Mouse (Mus musculus) activated CD4-positive, CD25-positive, alpha-beta regulatory T cell, adult 4 months (primary cell): ENCODE measurements at regions not wholly inside any gene's neighbourhood (a gene's known extent, or its start where the extent isn't known, plus 50 kb on each side); places are given as distances from the start of the nearest gene placed in this dataset.

ENCODE experiments used
- ATAC-seq: one replicate; pipeline ENCODE4 v1.8.0; 2017

DNA sequence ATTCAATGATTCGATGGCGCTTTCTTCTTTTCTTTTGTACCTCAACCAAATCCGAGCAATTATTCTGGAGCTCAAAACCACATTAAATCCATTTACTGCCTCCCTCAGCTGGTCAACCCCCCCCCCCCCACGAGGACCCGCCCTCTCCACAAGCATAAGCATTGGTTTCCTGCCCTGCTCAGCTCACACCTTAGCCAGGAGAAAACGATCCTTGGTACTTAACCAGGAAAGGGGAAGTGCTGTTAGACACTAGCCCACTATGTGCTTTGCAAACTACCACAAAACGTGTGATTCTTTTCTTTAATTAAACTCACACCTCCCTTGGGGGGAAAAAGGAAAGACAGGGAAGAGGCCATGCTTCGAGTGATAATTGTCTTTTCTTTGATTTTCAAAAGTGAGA, 169.8 kb downstream of the Arrdc4 start:
- no peak for ATAC-seq

GRCm38 (mm10) chr7:68571315-68571714, 177.7 kb downstream of the Arrdc4 start:
- no peak for ATAC-seq

GRCm38 (mm10) chr7:68568127-68568510, 180.9 kb downstream of the Arrdc4 start:
- ATAC-seq = no peak

DNA sequence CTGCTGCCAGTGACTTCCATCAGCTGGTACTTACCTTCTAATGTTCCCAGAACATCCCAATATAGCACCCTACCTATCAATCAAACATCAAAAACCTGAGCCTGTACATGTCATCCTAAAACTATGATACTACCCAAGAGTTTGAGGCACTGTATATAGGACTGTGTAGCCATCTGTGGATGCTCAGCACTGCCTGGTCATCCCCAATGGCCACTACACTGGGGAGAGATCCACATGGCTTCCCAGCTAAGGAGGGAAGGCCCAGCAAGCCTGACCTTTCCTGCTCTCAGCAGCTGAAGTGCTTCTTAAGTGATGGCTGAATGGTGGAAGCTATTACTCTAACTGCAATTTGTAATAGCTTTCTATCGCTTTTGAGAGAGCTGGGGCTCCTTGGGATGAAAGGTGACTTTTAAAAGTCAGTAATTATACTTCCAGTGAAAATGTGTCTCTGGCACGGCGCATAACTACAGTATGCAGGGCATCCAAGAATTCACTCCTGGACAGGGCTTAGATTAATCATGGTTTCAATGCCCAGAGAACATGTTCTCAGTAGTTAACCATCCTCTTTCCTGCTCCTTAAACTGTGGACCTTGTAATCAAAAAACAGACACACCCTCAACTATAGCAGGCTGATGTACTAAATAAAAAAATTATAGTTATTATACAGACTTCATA, 181.5 kb downstream of the Arrdc4 start:
- no peak for ATAC-seq

DNA sequence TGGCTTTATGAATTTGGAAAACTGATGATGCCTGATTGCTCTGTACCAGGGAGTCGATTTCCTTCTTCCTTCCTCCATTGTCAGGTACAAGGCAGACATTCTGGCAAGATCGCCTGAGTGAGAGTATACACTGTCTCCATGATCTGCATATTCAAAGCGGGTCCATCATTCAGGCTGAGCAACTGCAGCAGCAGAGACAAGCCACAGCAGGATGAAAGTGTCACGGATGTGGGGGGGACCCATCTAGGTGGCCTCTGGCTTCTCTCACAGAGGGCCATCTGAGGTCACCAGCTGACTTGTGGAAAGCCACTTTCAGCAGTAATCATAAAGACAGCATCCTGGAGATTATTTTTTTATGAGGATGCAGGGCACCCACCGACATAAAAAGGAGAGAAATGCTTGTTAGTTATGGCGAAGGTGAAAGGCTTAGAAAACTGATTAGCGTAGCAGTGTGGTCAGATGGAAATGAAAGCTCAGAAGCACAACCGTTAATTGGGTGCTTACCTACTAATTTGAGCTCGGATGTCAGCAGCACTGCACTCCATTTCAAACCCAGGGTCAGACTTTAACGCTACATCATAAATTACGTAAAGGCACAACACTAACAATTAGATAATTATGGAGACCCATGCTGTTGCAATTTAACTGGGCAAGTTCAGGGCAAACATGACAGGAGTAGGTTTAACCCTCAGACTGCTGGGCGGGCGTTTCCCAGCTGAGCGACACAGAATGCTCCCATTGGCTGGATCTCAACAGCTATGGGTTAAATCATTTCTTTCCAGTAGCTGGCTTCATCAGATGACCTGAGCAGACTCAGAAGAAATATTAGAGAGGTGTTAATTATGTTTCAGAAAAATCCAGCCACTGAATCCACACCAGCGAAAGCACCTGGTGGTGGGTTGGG, 189.3 kb downstream of the Arrdc4 start:
- ATAC-seq = no peak

DNA sequence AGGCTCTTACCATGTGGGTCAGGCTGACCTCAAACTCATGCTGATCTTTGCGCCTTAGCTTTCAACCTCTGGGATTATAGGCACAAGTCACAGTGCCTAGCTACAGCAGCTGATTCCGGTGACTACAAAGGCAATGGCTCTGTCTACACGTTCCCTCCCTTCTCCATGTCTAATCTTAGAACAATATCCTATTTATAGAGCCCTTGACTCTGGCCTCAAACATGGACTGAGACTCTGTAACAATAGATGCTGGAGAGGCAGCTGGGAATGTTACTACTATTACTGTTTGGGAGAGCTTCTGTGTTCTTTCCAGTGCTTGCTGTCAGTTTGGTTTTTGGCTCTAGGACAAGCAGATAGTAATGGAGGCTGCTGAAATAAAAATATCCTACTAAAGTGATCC, 198.7 kb downstream of the Arrdc4 start:
- ATAC-seq = no peak

- no peak for ATAC-seq
These were observed 200.9 kb downstream of the Arrdc4 start for GRCm38 (mm10) chr7:68548176-68548575.

- no peak for ATAC-seq
These were observed 204.9 kb downstream of the Arrdc4 start for GRCm38 (mm10) chr7:68544136-68544535.

- no peak for ATAC-seq
These were observed 235.5 kb downstream of the Fam169b start for GRCm38 (mm10) chr7:68509096-68509495.

GRCm38 (mm10) chr7:68491143-68491810, 217.6 kb downstream of the Fam169b start:
- no peak for ATAC-seq

DNA sequence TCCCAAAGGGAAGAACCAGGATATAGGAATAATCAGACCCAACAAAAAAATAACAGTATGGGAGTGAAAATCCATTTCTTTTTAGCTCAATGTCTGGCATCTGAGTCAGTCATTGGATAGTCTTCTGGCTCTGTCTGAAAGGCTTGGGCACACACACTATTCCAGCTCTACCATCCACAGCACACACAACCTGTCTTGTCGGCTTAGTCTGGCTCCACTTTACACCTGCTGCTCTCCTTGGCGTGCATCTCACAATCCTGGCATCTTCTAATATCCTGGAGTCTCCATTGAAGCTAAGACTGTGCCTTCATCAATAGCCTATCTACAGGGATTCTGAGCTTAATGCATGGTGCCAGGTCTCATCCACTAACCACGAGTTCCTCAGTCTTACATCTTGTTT, 213.0 kb downstream of the Fam169b start:
- no peak for ATAC-seq

DNA sequence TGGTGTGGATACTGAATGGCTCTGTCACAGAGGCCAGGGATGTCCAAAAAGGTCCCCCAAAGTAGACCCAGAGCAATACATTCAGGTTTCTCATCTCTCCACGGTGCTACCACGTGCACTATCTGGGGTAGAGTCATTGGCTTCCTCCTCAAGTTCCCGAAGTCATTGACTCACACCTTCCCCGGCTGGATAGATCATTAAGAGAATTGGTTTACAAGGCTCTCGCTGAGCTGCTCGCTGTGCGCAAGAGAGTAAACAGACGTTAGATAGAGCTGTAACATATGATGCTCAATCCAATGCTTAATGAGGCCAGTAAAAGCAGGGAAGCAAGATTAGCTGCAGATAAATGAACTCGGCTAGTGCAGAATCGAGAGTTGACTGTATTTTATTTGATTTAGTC, 208.9 kb downstream of the Fam169b start:
- ATAC-seq = no peak

GRCm38 (mm10) chr7:68480770-68481169, 207.1 kb downstream of the Fam169b start:
- ATAC-seq = no peak

- no peak for ATAC-seq
These were observed 206.7 kb downstream of the Fam169b start for GRCm38 (mm10) chr7:68480336-68480735.

- ATAC-seq = no peak
These were observed 204.4 kb downstream of the Fam169b start for GRCm38 (mm10) chr7:68478044-68478443.

- no peak for ATAC-seq
These were observed 199.2 kb downstream of the Fam169b start for GRCm38 (mm10) chr7:68472800-68473199.

- ATAC-seq = no peak
These were observed 197.3 kb downstream of the Fam169b start for GRCm38 (mm10) chr7:68470983-68471382.

DNA sequence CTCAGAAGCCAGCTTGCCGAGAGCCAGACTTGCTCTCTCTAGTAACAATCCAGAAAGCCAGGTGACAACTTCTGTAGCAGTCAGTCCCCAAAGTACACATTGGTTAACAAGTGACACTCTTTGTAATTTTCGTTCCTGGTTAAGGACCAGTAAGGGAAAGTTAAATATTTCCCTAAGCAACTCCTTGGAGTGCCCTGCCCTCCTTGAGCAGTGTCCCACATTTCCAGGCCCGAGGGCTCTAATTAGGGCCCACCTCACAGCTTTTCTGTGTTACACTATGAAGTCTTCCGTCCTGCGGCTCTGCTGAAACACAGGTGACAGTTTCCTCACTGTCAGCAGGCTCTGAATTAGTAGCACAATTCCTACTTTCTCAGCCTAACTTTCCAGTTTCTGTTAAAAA, 194.9 kb downstream of the Fam169b start:
- ATAC-seq = no peak

DNA sequence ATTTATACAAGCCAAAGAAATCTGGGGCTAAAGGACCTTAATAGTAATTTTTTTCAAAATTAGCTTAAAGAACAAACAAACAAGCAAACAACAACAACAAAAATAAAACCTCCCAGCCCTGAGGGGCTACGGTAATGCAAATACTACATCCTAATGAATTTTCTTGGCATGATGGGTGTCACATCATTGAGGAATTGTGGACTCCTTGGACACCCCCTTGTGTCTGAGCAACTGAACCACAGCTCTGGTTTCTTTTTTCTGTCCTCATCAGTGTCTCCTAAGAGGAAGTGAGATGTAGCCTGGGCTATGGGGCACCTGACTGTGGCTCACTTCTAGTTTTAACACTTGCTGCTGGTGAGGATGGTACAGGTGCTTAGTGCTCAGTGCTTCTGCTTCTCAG, 184.2 kb downstream of the Fam169b start:
- no peak for ATAC-seq

GRCm38 (mm10) chr7:68455451-68455850, 181.8 kb downstream of the Fam169b start:
- no peak for ATAC-seq

DNA sequence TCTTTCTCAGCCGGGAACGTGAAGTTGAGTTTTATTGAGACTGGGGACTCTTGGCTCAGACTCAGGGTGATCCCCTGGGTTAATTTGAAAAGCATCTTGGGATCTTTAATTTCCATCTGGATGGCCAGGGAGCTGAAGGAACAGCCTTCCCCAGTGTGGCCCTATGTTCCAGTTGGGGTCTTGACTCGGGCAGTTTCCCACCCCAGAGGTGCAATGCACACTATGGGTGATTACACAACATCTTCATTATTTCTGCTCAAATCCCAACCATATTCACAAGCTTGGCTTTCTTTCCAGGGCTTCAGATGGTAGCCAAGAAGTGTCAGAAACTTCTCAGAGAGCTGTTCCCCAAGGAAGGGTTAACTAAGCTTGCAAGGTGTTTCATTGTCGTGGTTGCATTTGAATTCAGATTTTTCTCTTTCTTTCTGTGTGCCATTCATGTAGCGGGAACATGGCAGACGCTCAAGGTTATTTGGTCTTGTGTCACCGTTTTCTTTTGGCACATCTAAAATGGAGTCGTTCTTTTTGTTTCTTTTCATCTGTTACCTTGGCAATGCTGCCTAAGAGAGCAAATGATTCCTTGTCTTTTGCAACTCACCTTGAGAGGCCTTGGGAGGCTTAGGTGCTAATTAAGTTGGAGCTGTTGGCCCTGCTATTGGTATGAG, 179.5 kb downstream of the Fam169b start:
- no peak for ATAC-seq

DNA sequence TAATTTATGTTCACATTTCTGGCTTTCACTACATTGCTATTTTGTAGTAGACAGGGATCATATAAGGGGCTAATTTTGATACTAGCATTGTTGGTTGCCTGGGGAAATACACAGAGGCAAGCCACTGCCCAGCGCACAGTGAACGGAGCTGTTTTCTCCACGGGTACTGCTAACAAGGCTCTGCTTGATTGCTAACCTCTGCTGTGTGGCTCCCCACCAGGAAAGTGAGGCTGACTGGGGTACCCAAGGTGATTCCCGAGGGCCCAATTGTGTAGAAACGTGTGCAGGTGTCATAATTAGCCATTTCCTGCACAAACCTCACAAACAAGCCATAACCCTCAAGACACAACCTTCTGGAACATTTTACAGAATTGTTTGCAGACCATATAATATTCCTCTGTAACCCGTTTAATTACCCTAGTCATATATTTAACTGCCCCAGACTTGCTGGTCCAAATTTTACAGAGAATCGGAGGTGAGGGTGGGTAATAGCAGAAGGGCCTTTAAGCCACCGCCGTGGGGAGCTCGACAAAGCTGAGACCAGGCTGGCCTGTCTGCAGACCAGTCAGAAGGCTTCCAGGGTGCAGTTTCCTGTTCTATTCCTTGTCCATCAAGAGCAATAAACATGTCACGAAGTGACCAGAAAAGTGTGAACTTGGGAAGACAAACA, 170.9 kb downstream of the Fam169b start:
- ATAC-seq = no peak
